Mouse (Mus musculus): ENCODE data around the gene Mllt6.
"Not testable (repeated sequence)": the region's sequence is repeated elsewhere in the genome, so short reads cannot be mapped to it uniquely, and the experiment has no call there.

Gene Mllt6

GRCm38 (mm10) chr11:97711200-97711900 lies 48.1 kb downstream of the Mllt6 start:
- no peak for ATAC-seq (ENCODE audit: insufficient number of reproducible peaks, low FRiP score, low TSS enrichment)

- ATAC-seq (ENCODE audit: insufficient number of reproducible peaks, low FRiP score, low TSS enrichment), result no peak
Measured at GRCm38 (mm10) chr11:97712286-97712685, 49.1 kb downstream of the Mllt6 start.

GRCm38 (mm10) chr11:97713896-97714295 lies 50.7 kb downstream of the Mllt6 start:
- no peak for ATAC-seq (ENCODE audit: insufficient number of reproducible peaks, low FRiP score, low TSS enrichment)

- no peak for ATAC-seq (ENCODE audit: insufficient number of reproducible peaks, low FRiP score, low TSS enrichment)
Measured at GRCm38 (mm10) chr11:97714356-97714755, 51.1 kb downstream of the Mllt6 start.

- no peak for ATAC-seq (ENCODE audit: insufficient number of reproducible peaks, low FRiP score, low TSS enrichment)
Measured at GRCm38 (mm10) chr11:97714784-97715760, 51.9 kb downstream of the Mllt6 start.

- ATAC-seq (ENCODE audit: insufficient number of reproducible peaks, low FRiP score, low TSS enrichment), result no peak
Measured at GRCm38 (mm10) chr11:97716021-97716420, 52.8 kb downstream of the Mllt6 start.

GRCm38 (mm10) chr11:97717369-97718280 lies 54.4 kb downstream of the Mllt6 start:
- ATAC-seq (ENCODE audit: insufficient number of reproducible peaks, low FRiP score, low TSS enrichment), result no peak

GRCm38 (mm10) chr11:97718281-97718860 lies 55.2 kb downstream of the Mllt6 start:
- no peak for ATAC-seq (ENCODE audit: insufficient number of reproducible peaks, low FRiP score, low TSS enrichment)

GRCm38 (mm10) chr11:97719041-97719440 lies 55.8 kb downstream of the Mllt6 start:
- ATAC-seq (ENCODE audit: insufficient number of reproducible peaks, low FRiP score, low TSS enrichment), result no peak

GRCm38 (mm10) chr11:97721338-97721737 lies 58.1 kb downstream of the Mllt6 start:
- ATAC-seq (ENCODE audit: insufficient number of reproducible peaks, low FRiP score, low TSS enrichment), result no peak

GRCm38 (mm10) chr11:97723709-97724108 lies 60.5 kb downstream of the Mllt6 start:
- no peak for ATAC-seq (ENCODE audit: insufficient number of reproducible peaks, low FRiP score, low TSS enrichment)

- ATAC-seq (ENCODE audit: insufficient number of reproducible peaks, low FRiP score, low TSS enrichment), result no peak
Measured at GRCm38 (mm10) chr11:97728311-97728710, 65.1 kb downstream of the Mllt6 start.

GRCm38 (mm10) chr11:97728730-97729129 lies 65.5 kb downstream of the Mllt6 start:
- no peak for ATAC-seq (ENCODE audit: insufficient number of reproducible peaks, low FRiP score, low TSS enrichment)

GRCm38 (mm10) chr11:97733689-97734088 lies 70.5 kb downstream of the Mllt6 start:
- no peak for ATAC-seq (ENCODE audit: insufficient number of reproducible peaks, low FRiP score, low TSS enrichment)

- ATAC-seq (ENCODE audit: insufficient number of reproducible peaks, low FRiP score, low TSS enrichment), result not testable (repeated sequence)
Measured at GRCm38 (mm10) chr11:97734810-97735209, 71.6 kb downstream of the Mllt6 start.
